Mouse (Mus musculus): ENCODE data around the gene Olfr143. TPM values are rescaled to one million over a fixed set of nuclear protein-coding genes. Genes with fewer than 3 reads are reported as not detected.

Gene Olfr143
- total RNA-seq (2017), result not detected in 3 replicates

- ATAC-seq (replicated peaks; ENCODE audit: insufficient number of reproducible peaks, low FRiP score, low TSS enrichment, poor library complexity, severe bottlenecking), result no peak
Observed at GRCm38 (mm10) chr9:38252474-38252873, at the start of gene Olfr143. Gene Olfr143, plus strand, starts transcription at chr9:38252774.

DNA sequence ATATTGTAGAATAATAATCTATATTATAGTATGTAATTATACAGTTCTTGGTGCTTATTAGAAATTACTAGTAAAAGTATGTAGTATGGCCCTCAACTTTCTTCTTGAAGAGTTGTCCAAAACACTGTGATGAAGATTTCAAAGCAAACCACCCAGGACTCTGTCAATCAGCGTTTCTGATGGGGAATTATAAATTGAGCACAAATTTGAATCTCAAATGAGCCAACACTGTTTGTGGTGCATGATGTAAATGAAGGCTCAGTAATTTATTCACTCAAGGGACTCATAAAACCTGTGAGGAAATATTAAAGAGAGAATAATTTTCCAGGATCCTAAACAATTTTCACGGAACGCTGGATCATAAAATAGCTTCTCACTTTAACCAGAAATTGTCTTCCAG, 44.5 kb upstream of the Olfr143 start, which contains the start of gene Olfr893:
Gene Olfr893 (plus strand): TSS at position 301 of the 400 bp plus-strand sequence.
- no peak for ATAC-seq (replicated peaks; ENCODE audit: insufficient number of reproducible peaks, low FRiP score, low TSS enrichment, poor library complexity, severe bottlenecking)

DNA sequence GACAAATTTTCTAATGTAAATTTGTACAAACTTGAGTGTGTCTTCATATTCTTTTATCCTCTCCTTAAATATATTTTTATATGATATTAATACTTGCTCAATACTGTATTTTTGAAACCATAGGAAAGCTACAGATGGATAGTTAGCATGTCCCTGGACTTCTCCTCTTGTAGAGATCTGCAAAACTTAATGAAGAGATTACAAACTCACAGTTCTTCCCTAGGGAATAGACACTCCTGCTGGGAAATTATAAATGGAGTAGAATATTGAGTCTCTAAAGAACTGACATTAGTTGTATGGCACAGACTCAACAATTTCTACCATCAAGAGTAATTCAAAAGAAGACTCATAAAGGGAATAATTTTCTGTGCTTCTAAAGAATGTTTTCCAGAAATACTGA, 34.8 kb upstream of the Olfr143 start, which contains the start of gene Olfr894:
Gene Olfr894 (plus strand): TSS at position 301 of the 400 bp plus-strand sequence.
- ATAC-seq (replicated peaks; ENCODE audit: insufficient number of reproducible peaks, low FRiP score, low TSS enrichment, poor library complexity, severe bottlenecking), result no peak

- no peak for ATAC-seq (replicated peaks; ENCODE audit: insufficient number of reproducible peaks, low FRiP score, low TSS enrichment, poor library complexity, severe bottlenecking)
Observed at GRCm38 (mm10) chr9:38267551-38267950, 15.0 kb downstream of the Olfr143 start, which contains the start of gene Olfr895. Gene Olfr895, plus strand, starts transcription at chr9:38267851.

DNA sequence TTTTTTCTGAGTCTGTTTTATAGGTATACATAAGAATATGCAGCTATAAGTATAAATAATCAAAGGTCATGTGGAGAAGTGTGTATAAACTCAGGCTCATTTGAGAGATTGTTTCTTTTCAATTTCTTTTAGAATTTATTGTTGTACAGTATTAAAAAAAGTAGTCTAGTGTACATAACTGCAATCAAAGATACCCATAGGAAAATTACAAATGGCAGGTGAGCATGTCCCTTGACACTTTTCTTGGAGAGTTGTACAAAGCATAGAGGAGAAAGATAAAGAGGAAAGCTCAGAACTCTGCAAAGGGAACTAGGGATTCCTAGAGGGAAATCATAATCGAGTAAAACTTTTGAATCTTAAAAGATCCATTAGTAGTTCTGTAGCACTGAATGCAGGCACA, 38.2 kb downstream of the Olfr143 start, which contains the start of gene Olfr896-ps1:
Gene Olfr896-ps1 (plus strand): TSS at position 301 of the 400 bp plus-strand sequence.
- ATAC-seq (replicated peaks; ENCODE audit: insufficient number of reproducible peaks, low FRiP score, low TSS enrichment, poor library complexity, severe bottlenecking), result no peak

Other genes starting within 250 kb of the Olfr143 start
- gene Olfr883, start 227.0 kb upstream of the Olfr143 start, total RNA-seq (2017), result not detected in 3 replicates
- gene Olfr884, start 206.2 kb upstream of the Olfr143 start, total RNA-seq (2017), result not detected in 3 replicates
- gene Olfr885, start 191.5 kb upstream of the Olfr143 start, total RNA-seq (2017), result not detected in 3 replicates
- not detected in 3 replicates for gene Olfr887, start 168.7 kb upstream of the Olfr143 start, total RNA-seq (2017)
- gene Olfr888, start 144.6 kb upstream of the Olfr143 start, total RNA-seq (2017), result not detected in 3 replicates
- gene Olfr889, start 137.6 kb upstream of the Olfr143 start, total RNA-seq (2017), result not detected in 3 replicates
- gene Olfr890, start 110.3 kb upstream of the Olfr143 start, total RNA-seq (2017), result not detected in 3 replicates
- gene Olfr891, start 72.0 kb upstream of the Olfr143 start, total RNA-seq (2017), result not detected in 3 replicates
- gene Olfr893, start 44.4 kb upstream of the Olfr143 start, total RNA-seq (2017), result not detected in 3 replicates
- not detected in 3 replicates for gene Olfr894, start 34.7 kb upstream of the Olfr143 start, total RNA-seq (2017)
- not detected in 3 replicates for gene Olfr895, start 15.1 kb downstream of the Olfr143 start, total RNA-seq (2017)
- gene Olfr896-ps1, start 38.3 kb downstream of the Olfr143 start, total RNA-seq (2017), result not detected in 3 replicates
- 0.32 TPM in 1 of 3 replicates, not detected in the others for gene Olfr25, start 76.3 kb downstream of the Olfr143 start, total RNA-seq (2017)
- not detected in 3 replicates for gene Olfr898, start 95.6 kb downstream of the Olfr143 start, total RNA-seq (2017)
- not detected in 3 replicates for gene Olfr250, start 114.1 kb downstream of the Olfr143 start, total RNA-seq (2017)
- not detected in 3 replicates for gene Olfr251, start 124.3 kb downstream of the Olfr143 start, total RNA-seq (2017)
- not detected in 3 replicates for gene Olfr147, start 148.9 kb downstream of the Olfr143 start, total RNA-seq (2017)
- gene Olfr901, start 176.7 kb downstream of the Olfr143 start, total RNA-seq (2017), result not detected in 3 replicates
- not detected in 3 replicates for gene Olfr902, start 194.9 kb downstream of the Olfr143 start, total RNA-seq (2017)
- not detected in 3 replicates for gene Olfr904, start 210.4 kb downstream of the Olfr143 start, total RNA-seq (2017)
- not detected in 3 replicates for gene Olfr905, start 218.3 kb downstream of the Olfr143 start, total RNA-seq (2017)
- not detected in 3 replicates for gene Olfr906, start 234.3 kb downstream of the Olfr143 start, total RNA-seq (2017)
- gene Olfr907, start 243.0 kb downstream of the Olfr143 start, total RNA-seq (2017), result not detected in 3 replicates